Mouse (Mus musculus) cerebellum, adult 2 months (tissue): ENCODE data around the gene Rbfox1. TPM values are rescaled to one million over a fixed set of nuclear protein-coding genes. Genes with fewer than 3 reads are reported as not detected.

Experiments
- DNase-seq, 2 experiments: peaks; one replicate each; pipeline ENCODE4 v3.0.0; 2021
- H3K27ac ChIP-seq: fragments of 200-500 bp; 2 replicates; pipeline ENCODE4 v1.5.1; 2012; ENCODE audit warnings: low read length, control low read depth, inconsistent platforms; ENCODE audit not compliant: insufficient read depth
- H3K27me3 ChIP-seq: fragments of 200-500 bp; 2 replicates; pipeline ENCODE4 v1.6.1; 2012; ENCODE audit warnings: inconsistent platforms, mild to moderate bottlenecking, low read length, moderate library complexity; ENCODE audit not compliant: control insufficient read depth, insufficient read depth
- H3K4me1 ChIP-seq: fragments of 200-500 bp; 2 replicates; pipeline ENCODE4 v1.6.1; 2011; ENCODE audit warnings: low read length; ENCODE audit not compliant: control insufficient read depth, insufficient read depth
- H3K4me3 ChIP-seq: fragments of 200-500 bp; replicated peaks from 2 replicates; pipeline ENCODE3; 2011; ENCODE audit warnings: mild to moderate bottlenecking, low read depth, low read length, control low read depth; ENCODE audit not compliant: insufficient read depth
- CTCF ChIP-seq: fragments of 200-500 bp; IDR thresholded peaks from 2 replicates; pipeline ENCODE4 v1.5.1; 2011; ENCODE audit warnings: low read depth, mild to moderate bottlenecking, control low read depth, low read length, moderate library complexity, borderline replicate concordance; ENCODE audit not compliant: insufficient read depth
- POLR2A ChIP-seq: fragments of 200-500 bp; IDR thresholded peaks from 2 replicates; pipeline ENCODE4 v1.6.1; 2011; ENCODE audit warnings: low read length, control low read depth, borderline replicate concordance; ENCODE audit not compliant: insufficient read depth
- WGBS: fragments of 180-500 bp; shearing (Covaris S2); methylation state at CpG from one replicate; pipeline ENCODE4 v1.1.7; 2018; 5-methylcytosine and 5-hydroxymethylcytosine counted together
- polyA plus RNA-seq: library from polyadenylated mRNA; depleted of rRNA; stranded (reverse); fragments of >200 nt; gene quantifications from 2 replicates; pipeline ENCODE4 v1.2.3, GENCODE M21; 2012

Gene Rbfox1
- polyA plus RNA-seq, 1 experiment: 132 TPM

- H3K27ac ChIP-seq: no peak overlapping the region
- TF ChIP-seq POLR2A (no peak), CTCF (no peak)
- DNase-seq: no peak
- H3K4me1 ChIP-seq: peaks cover 8% of the 10 kb centered on the region
- H3K27me3 ChIP-seq: no peaks in the 10 kb centered on the region
- H3K4me3 ChIP-seq: no peak overlapping the region
- 55% methylated on average over 4 of the region's 4 CpGs for WGBS
These were observed 847.5 kb downstream of the Rbfox1 start for GRCm38 (mm10) chr16:6732646-6733045.

- TF ChIP-seq CTCF (no peak), POLR2A (no peak)
- H3K4me1 ChIP-seq: peaks cover 8% of the 10 kb centered on the region
- no peak overlapping the region for H3K4me3 ChIP-seq
- no peaks in the 10 kb centered on the region for H3K27me3 ChIP-seq
- H3K27ac ChIP-seq: no peak overlapping the region
- no peak for DNase-seq
- 92% methylated on average over 3 of the region's 3 CpGs for WGBS
These were observed 848.3 kb downstream of the Rbfox1 start for GRCm38 (mm10) chr16:6733427-6733826.

GRCm38 (mm10) chr16:6736566-6736965, 851.4 kb downstream of the Rbfox1 start:
- Histone ChIP-seq H3K4me3 (no peak overlapping the region), H3K27me3 (no peaks in the 10 kb centered on the region), H3K4me1 (peaks cover 12% of the 10 kb centered on the region), H3K27ac (no peak overlapping the region)
- 31% methylated on average over 2 of the region's 2 CpGs for WGBS
- DNase-seq: no peak
- no peak for TF ChIP-seq CTCF
- TF ChIP-seq POLR2A: no peak

GRCm38 (mm10) chr16:6736998-6737397, 851.8 kb downstream of the Rbfox1 start:
- TF ChIP-seq CTCF: no peak
- no peak for TF ChIP-seq POLR2A
- H3K27ac ChIP-seq: no peak overlapping the region
- no peak for DNase-seq
- no peak overlapping the region for H3K4me3 ChIP-seq
- H3K4me1 ChIP-seq: peaks cover 12% of the 10 kb centered on the region
- no peaks in the 10 kb centered on the region for H3K27me3 ChIP-seq
- WGBS: 70% methylated on average over 3 of the region's 3 CpGs

- H3K27ac ChIP-seq: no peak overlapping the region
- no peak overlapping the region for H3K4me3 ChIP-seq
- peak; percentile 68 to 83 for DNase-seq
- peaks cover 13% of the 10 kb centered on the region for H3K4me1 ChIP-seq
- no peaks in the 10 kb centered on the region for H3K27me3 ChIP-seq
- no peak for TF ChIP-seq CTCF
- TF ChIP-seq POLR2A: no peak
- WGBS: 29% methylated on average over 2 of the region's 2 CpGs
These were observed 861.0 kb downstream of the Rbfox1 start for GRCm38 (mm10) chr16:6746116-6746515.

- peaks cover 15% of the 10 kb centered on the region for H3K4me1 ChIP-seq
- 0 out of 2 replicates have a peak overlapping the region, but pooled peaks have one; percentile 1 for H3K27ac ChIP-seq
- TF ChIP-seq POLR2A: no peak
- TF ChIP-seq CTCF: no peak
- H3K4me3 ChIP-seq: no peak overlapping the region
- no peaks in the 10 kb centered on the region for H3K27me3 ChIP-seq
- peak; percentile 46 to 48 for DNase-seq
- WGBS: 35% methylated on average over 2 of the region's 2 CpGs
These were observed 865.3 kb downstream of the Rbfox1 start for GRCm38 (mm10) chr16:6750491-6750890.

- Histone ChIP-seq H3K27me3 (no peaks in the 10 kb centered on the region), H3K27ac (no peak overlapping the region), H3K4me1 (peaks cover 14% of the 10 kb centered on the region), H3K4me3 (no peak overlapping the region)
- no peak for DNase-seq
- 77% methylated on average over 3 of the region's 3 CpGs for WGBS
- TF ChIP-seq CTCF (no peak), POLR2A (no peak)
These were observed 869.7 kb downstream of the Rbfox1 start for GRCm38 (mm10) chr16:6754847-6755246.

GRCm38 (mm10) chr16:6769495-6770237, 884.5 kb downstream of the Rbfox1 start:
- Histone ChIP-seq H3K4me1 (peaks cover 10% of the 10 kb centered on the region), H3K27ac (0 out of 2 replicates have a peak overlapping the region, but pooled peaks have one; percentile 27), H3K27me3 (no peaks in the 10 kb centered on the region), H3K4me3 (no peak overlapping the region)
- DNase-seq: no peak
- no peak for TF ChIP-seq POLR2A
- TF ChIP-seq CTCF: no peak
- 71% methylated on average over 14 of the region's 14 CpGs for WGBS
